In genomic region chr8:84728474-84728873, GRCm38 (mm10) we compare ENCODE assay signal across 9 mouse cellular contexts. TPM values are rescaled to one million over a fixed set of nuclear protein-coding genes. Genes with fewer than 3 reads are reported as not detected.
DNase-seq lines count a peak whose midpoint lies in the region; ATAC-seq and TF ChIP-seq lines count a peak whose summit lies in the region.
"Had no signal": no experiment of that assay in that cellular context is flagged by ENCODE, and none has a peak within 500 bp of the region (broad histone marks: within the 10 kb centered on the region; RNA-seq: fewer than 3 reads in every experiment).

No protein-coding gene starts in this region.

- ATAC-seq in hindbrain, embryonic 11.5 days (ENCODE audit: low FRiP score), result no peak; the same call in 1 of the 2 replicates
- ATAC-seq in stomach, embryonic 15.5 days (ENCODE audit: insufficient read depth, low FRiP score, low read depth), result no peak
- ATAC-seq in stomach, postnatal 0 days (ENCODE audit: low FRiP score, low TSS enrichment), result no peak
- ATAC-seq in limb, embryonic 15.5 days (ENCODE audit: insufficient number of reproducible peaks, low FRiP score, low TSS enrichment, low read depth), result no peak

- H3K4me2 ChIP-seq in hindbrain, embryonic 11.5 days (replicated peaks; ENCODE audit: low read depth, low read length), result no peak overlapping the region
- H3K4me2 ChIP-seq in stomach, embryonic 15.5 days, result no peak overlapping the region
- H3K4me2 ChIP-seq in stomach, postnatal 0 days (replicated peaks; ENCODE audit: low read depth), result no peak overlapping the region
- H3K4me2 ChIP-seq in limb, embryonic 15.5 days, result no peak overlapping the region

- TF ChIP-seq CTCF in stomach, postnatal 0 days (IDR thresholded peaks at IDR 0.05; ENCODE audit: low read depth), result no peak

- H3K4me3 ChIP-seq in hindbrain, embryonic 10.5 days, result no peak overlapping the region
- no peak overlapping the region for H3K4me3 ChIP-seq in hindbrain, embryonic 11.5 days (ENCODE audit: low read depth, low read length)
- H3K4me3 ChIP-seq in stomach, embryonic 15.5 days (replicated peaks), result no peak overlapping the region
- no peak overlapping the region for H3K4me3 ChIP-seq in stomach, postnatal 0 days (ENCODE audit: low read depth, low read length)
- H3K4me3 ChIP-seq in limb, embryonic 15.5 days, result no peak overlapping the region

- H3K36me3 ChIP-seq in hindbrain, embryonic 10.5 days, result no peaks in the 10 kb centered on the region
- no peaks in the 10 kb centered on the region for H3K36me3 ChIP-seq in hindbrain, embryonic 11.5 days (ENCODE audit: control insufficient read depth, insufficient read depth, low read length)
- peaks cover 10% of the 10 kb centered on the region; the same call in 1 of the 2 replicates for H3K36me3 ChIP-seq in stomach, embryonic 15.5 days
- H3K36me3 ChIP-seq in stomach, postnatal 0 days (ENCODE audit: control insufficient read depth, insufficient read depth, low read length), result 0 out of 2 replicates have a peak, but pooled peaks cover 2% of the 10 kb centered on the region
- peaks cover 46% of the 10 kb centered on the region for H3K36me3 ChIP-seq in limb, embryonic 15.5 days

- H3K27ac ChIP-seq in hindbrain, embryonic 10.5 days, result peak overlapping the region; percentile 47; the same call in 1 of the 2 replicates
- no peak overlapping the region for H3K27ac ChIP-seq in hindbrain, embryonic 11.5 days (ENCODE audit: low read depth, low read length)
- peak overlapping the region; percentile 16 for H3K27ac ChIP-seq in stomach, embryonic 15.5 days
- no peak overlapping the region for H3K27ac ChIP-seq in stomach, postnatal 0 days (replicated peaks)
- H3K27ac ChIP-seq in limb, embryonic 15.5 days, result peak overlapping the region; percentile 63

- H3K27me3 ChIP-seq in hindbrain, embryonic 10.5 days (ENCODE audit: insufficient read depth, poor library complexity, severe bottlenecking), result peaks cover 100% of the 10 kb centered on the region
- peaks cover 19% of the 10 kb centered on the region for H3K27me3 ChIP-seq in hindbrain, embryonic 11.5 days (ENCODE audit: control insufficient read depth, insufficient read depth, low read length)
- no peaks in the 10 kb centered on the region for H3K27me3 ChIP-seq in stomach, embryonic 15.5 days (replicated peaks)
- H3K27me3 ChIP-seq in stomach, postnatal 0 days (ENCODE audit: control insufficient read depth, insufficient read depth, low read length), result no peaks in the 10 kb centered on the region
- no peaks in the 10 kb centered on the region for H3K27me3 ChIP-seq in limb, embryonic 15.5 days

- no peaks in the 10 kb centered on the region for H3K9me3 ChIP-seq in hindbrain, embryonic 10.5 days
- H3K9me3 ChIP-seq in hindbrain, embryonic 11.5 days (ENCODE audit: control insufficient read depth, low read length), result no peaks in the 10 kb centered on the region
- H3K9me3 ChIP-seq in stomach, embryonic 15.5 days, result no peaks in the 10 kb centered on the region
- no peaks in the 10 kb centered on the region for H3K9me3 ChIP-seq in stomach, postnatal 0 days (ENCODE audit: control insufficient read depth, low read length)
- H3K9me3 ChIP-seq in limb, embryonic 15.5 days, result no peaks in the 10 kb centered on the region

- 73% methylated on average over 3 of the region's 3 CpGs for WGBS in hindbrain, embryonic 10.5 days
- 73% methylated on average over 3 of the region's 3 CpGs for WGBS in hindbrain, embryonic 11.5 days
- 76% methylated on average over 3 of the region's 3 CpGs for WGBS in stomach, embryonic 15.5 days
- WGBS in stomach, postnatal 0 days, result 72% methylated on average over 3 of the region's 3 CpGs
- WGBS in limb, embryonic 15.5 days, result 56% methylated on average over 3 of the region's 3 CpGs

- TF ChIP-seq EP300 in stomach, postnatal 0 days (optimal IDR thresholded peaks at IDR 0.05), result no peak

- H3K9ac ChIP-seq in hindbrain, embryonic 11.5 days (ENCODE audit: low read depth, low read length), result no peak overlapping the region
- no peak overlapping the region for H3K9ac ChIP-seq in stomach, embryonic 15.5 days
- no peak overlapping the region for H3K9ac ChIP-seq in stomach, postnatal 0 days (ENCODE audit: low read length)
- H3K9ac ChIP-seq in limb, embryonic 15.5 days, result no peak overlapping the region

- H3K4me1 ChIP-seq in hindbrain, embryonic 10.5 days (replicated peaks), result peaks cover 72% of the 10 kb centered on the region
- H3K4me1 ChIP-seq in hindbrain, embryonic 11.5 days (replicated peaks; ENCODE audit: control insufficient read depth, insufficient read depth, low read length), result peaks cover 15% of the 10 kb centered on the region
- peaks cover 73% of the 10 kb centered on the region for H3K4me1 ChIP-seq in stomach, embryonic 15.5 days
- peaks cover 43% of the 10 kb centered on the region for H3K4me1 ChIP-seq in stomach, postnatal 0 days (replicated peaks; ENCODE audit: control insufficient read depth, insufficient read depth)
- H3K4me1 ChIP-seq in limb, embryonic 15.5 days, result peaks cover 96% of the 10 kb centered on the region

- DNase-seq in hindbrain, embryonic 10.5 days (ENCODE audit: low spot score), result no peak
- DNase-seq in hindbrain, embryonic 11.5 days (ENCODE audit: low spot score), result no peak
- DNase-seq in stomach, postnatal 0 days (ENCODE audit: low spot score), result no peak
- no peak for DNase-seq in ovary, postnatal 10 days (ENCODE audit: low spot score)
- no peak for DNase-seq in gastrocnemius, adult 18-20 months (ENCODE audit: low spot score)
- DNase-seq in spleen, postnatal 10 days (ENCODE audit: low spot score in 2 of 2), result no peak
- DNase-seq: cerebellum, postnatal 36 days had no signal

RNA-seq across cellular contexts. Expression of gene G430095P16Rik, which starts 5.7 kb away (rescaled TPM):
- 0.54 and 1.9 TPM in 2 replicates for polyA plus RNA-seq in hindbrain, embryonic 10.5 days (2016; fragmentation: Nextera tagmentation; extraction: Ambion mirVana)
- 2.3 and 2.9 TPM in 2 replicates for polyA plus RNA-seq in hindbrain, embryonic 11.5 days (2014; fragmentation: Nextera tagmentation; extraction: Ambion mirVana)
- 3.5 and 4.1 TPM in 2 replicates for polyA plus RNA-seq in stomach, embryonic 15.5 days (2015; fragmentation: Nextera tagmentation; extraction: Ambion mirVana)
- polyA plus RNA-seq in stomach, postnatal 0 days (2015; fragmentation: Nextera tagmentation; extraction: Ambion mirVana), result 1.7 and 2.0 TPM in 2 replicates
- 3.8 and 5.5 TPM in 2 replicates for polyA plus RNA-seq in limb, embryonic 15.5 days (2015; fragmentation: Nextera tagmentation; extraction: Ambion mirVana)
- total RNA-seq in gastrocnemius, adult 18-20 months (2021), result under 1 TPM; 0.34 to 0.45 TPM

RNA-seq across cellular contexts. Expression of gene Lyl1, which starts 27.2 kb away (rescaled TPM):
- polyA plus RNA-seq in hindbrain, embryonic 10.5 days (2016; fragmentation: Nextera tagmentation; extraction: Ambion mirVana), result 5.6 and 6.5 TPM in 2 replicates
- polyA plus RNA-seq in hindbrain, embryonic 11.5 days (2014; fragmentation: Nextera tagmentation; extraction: Ambion mirVana), result 5.3 and 5.4 TPM in 2 replicates
- 7.1 and 9.7 TPM in 2 replicates for polyA plus RNA-seq in stomach, embryonic 15.5 days (2015; fragmentation: Nextera tagmentation; extraction: Ambion mirVana)
- polyA plus RNA-seq in stomach, postnatal 0 days (2015; fragmentation: Nextera tagmentation; extraction: Ambion mirVana), result 4.0 and 4.3 TPM in 2 replicates
- 5.6 and 6.0 TPM in 2 replicates for polyA plus RNA-seq in limb, embryonic 15.5 days (2015; fragmentation: Nextera tagmentation; extraction: Ambion mirVana)
- 1 to 10 TPM in 1 of 2 experiments, under 1 TPM in 1; 0.73 to 1.6 TPM for total RNA-seq in gastrocnemius, adult 18-20 months (2021)

RNA-seq across cellular contexts. Expression of gene Nacc1, which starts 40.8 kb away (rescaled TPM):
- 25.2 and 28.9 TPM in 2 replicates for polyA plus RNA-seq in hindbrain, embryonic 10.5 days (2016; fragmentation: Nextera tagmentation; extraction: Ambion mirVana)
- polyA plus RNA-seq in hindbrain, embryonic 11.5 days (2014; fragmentation: Nextera tagmentation; extraction: Ambion mirVana), result 19.7 and 20.5 TPM in 2 replicates
- polyA plus RNA-seq in stomach, embryonic 15.5 days (2015; fragmentation: Nextera tagmentation; extraction: Ambion mirVana), result 15.8 and 17.4 TPM in 2 replicates
- 6.8 and 8.3 TPM in 2 replicates for polyA plus RNA-seq in stomach, postnatal 0 days (2015; fragmentation: Nextera tagmentation; extraction: Ambion mirVana)
- 13.5 and 13.8 TPM in 2 replicates for polyA plus RNA-seq in limb, embryonic 15.5 days (2015; fragmentation: Nextera tagmentation; extraction: Ambion mirVana)
- total RNA-seq in gastrocnemius, adult 18-20 months (2021), result 10 to 100 TPM; 19.3 to 22.8 TPM

RNA-seq across cellular contexts. Expression of gene Trmt1, which starts 42.4 kb away (rescaled TPM):
- 57.8 and 65.9 TPM in 2 replicates for polyA plus RNA-seq in hindbrain, embryonic 10.5 days (2016; fragmentation: Nextera tagmentation; extraction: Ambion mirVana)
- polyA plus RNA-seq in hindbrain, embryonic 11.5 days (2014; fragmentation: Nextera tagmentation; extraction: Ambion mirVana), result 47.9 and 51.1 TPM in 2 replicates
- 56.2 and 63.9 TPM in 2 replicates for polyA plus RNA-seq in stomach, embryonic 15.5 days (2015; fragmentation: Nextera tagmentation; extraction: Ambion mirVana)
- polyA plus RNA-seq in stomach, postnatal 0 days (2015; fragmentation: Nextera tagmentation; extraction: Ambion mirVana), result 45.1 and 49.9 TPM in 2 replicates
- polyA plus RNA-seq in limb, embryonic 15.5 days (2015; fragmentation: Nextera tagmentation; extraction: Ambion mirVana), result 63.3 and 64.5 TPM in 2 replicates
- 10 to 100 TPM; 47.0 to 51.4 TPM for total RNA-seq in gastrocnemius, adult 18-20 months (2021)

Comparison
In these comparisons a context has a peak if more than half of its experiments do, and no peak if none do; other contexts are left out.
1. H3K27ac ChIP-seq: peak in hindbrain, embryonic 10.5 days (single experiment), stomach, embryonic 15.5 days (single experiment) and limb, embryonic 15.5 days (single experiment); none in hindbrain, embryonic 11.5 days (single experiment) and stomach, postnatal 0 days (single experiment).